Mouse (Mus musculus): ENCODE measurements at regions not wholly inside any gene's neighbourhood (a gene's known extent, or its start where the extent isn't known, plus 50 kb on each side); places are given as distances from the start of the nearest gene placed in this dataset.

DNA sequence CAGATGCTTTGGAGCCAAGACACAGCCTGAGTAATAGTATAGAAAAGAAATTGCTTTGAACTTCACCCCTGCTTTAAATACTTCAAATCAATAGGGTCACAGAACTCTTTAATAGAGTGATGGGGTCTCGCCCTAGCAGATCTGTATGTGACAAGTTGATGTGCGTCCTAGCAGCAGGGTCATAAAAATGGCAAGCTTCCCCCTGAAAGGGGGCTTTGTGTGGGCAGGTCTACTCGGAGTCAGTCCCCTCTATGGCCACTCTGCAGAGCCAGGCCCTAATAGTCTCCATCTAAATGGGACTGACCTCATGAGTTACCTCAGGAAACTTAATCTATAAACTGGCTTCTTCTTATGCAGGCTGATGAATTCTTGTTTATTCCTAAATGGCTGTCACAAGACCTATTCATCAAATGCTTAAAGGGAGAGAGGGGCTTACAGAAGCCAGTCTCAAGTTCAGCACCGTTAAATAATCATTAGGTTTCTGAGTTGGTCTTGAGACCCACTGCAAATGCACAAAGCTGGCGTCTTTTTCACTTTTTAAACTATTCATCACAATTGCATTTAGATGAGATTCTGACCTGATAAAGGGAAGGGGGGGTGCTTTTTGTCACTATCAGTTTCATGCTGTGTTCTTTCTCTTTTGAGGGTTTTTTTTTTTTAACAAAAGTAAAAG is 457.0 kb upstream of the Fam92a start:
- no peak for DNase-seq (ENCODE audit: extremely low read depth, insufficient read length, low spot score)

DNA sequence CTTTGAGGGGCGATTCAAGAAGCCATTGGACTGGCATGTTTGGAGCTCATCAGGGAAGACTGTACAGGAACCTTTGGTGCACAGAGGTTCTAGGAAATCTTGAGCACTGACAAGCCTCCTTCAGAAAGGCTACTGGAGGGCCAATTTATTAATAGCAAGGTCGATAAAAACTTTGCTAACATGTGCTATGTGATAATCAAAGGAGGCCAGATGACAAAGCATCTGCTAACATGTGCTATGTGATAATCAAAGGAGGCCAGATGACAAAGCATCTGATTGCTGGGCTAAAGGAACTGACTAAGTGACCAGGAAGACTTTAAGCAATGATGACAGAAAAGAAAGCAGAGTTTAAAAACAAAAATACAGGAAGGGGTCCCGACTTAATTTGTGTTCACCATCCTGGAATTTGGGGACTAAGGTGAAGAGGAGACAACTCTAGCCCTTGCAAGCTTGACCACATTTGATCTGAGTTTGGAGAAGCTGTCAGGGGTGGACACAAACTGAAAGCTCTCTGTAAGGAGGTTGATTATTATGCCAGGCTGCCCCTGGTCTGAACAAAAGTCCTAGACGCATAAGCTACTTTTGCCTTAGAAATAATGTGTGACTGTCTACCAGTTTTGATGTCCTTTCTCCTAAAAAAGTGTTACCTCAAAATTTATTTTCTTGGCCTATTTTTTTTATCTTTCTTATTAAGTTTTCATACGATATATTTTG is 455.5 kb upstream of the Fam92a start:
- DNase-seq (ENCODE audit: extremely low read depth, insufficient read length, low spot score): no peak

DNA sequence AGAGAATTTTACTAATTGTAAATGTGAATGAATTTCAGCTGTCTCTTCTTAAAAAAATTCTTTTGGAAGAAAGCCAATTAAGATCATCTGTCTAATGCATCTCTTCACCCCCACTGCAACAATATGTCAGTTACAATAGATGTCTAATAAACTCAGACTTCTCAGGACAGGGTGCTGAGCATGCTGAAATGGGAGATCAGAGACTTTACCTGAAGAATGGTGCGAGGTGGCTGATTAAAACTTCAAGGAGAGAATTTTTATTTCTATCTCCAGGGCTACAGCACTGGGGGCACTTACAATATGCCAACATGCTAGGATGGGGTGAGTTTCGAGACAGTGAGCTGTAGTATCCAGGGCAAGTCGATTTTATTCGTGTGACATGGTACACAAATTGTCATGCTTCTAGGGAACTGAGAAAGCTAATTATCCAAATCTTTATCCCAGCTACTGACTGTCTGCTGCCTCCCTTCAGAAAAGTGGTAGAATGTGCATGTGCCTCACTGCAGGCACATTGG is 449.0 kb upstream of the Fam92a start:
- DNase-seq (ENCODE audit: extremely low read depth, insufficient read length, low spot score): no peak

DNA sequence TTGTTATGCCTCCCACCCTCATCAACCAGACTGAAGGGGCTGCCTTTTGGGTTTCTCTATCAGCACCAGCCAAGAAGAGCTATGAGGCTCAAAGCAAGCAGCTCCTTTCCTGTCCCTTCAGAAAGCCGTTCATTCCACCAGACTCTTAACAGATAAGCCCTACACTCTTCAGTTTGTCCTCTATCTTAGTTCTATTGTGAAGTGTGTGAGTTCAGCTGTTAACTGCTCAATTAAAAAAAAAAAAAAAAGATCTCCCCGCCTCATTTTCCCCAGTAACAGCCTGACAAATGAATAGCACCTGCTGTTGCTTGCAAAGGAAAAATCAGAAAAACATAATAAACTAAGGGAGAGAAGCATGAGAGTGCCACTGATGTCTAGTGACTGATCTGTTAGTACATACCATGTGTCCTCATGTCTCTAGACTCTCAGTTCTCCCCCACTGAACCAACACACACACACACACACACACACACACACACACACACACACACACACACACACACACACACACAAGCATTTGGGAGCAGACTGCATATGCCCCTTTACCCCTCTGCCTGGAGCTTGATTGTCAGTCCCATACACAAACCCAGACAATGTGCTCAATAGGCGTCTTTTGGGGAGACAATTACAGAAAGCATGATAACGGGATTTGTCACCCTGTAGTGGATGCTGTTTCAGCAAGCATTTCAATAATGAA is 448.4 kb upstream of the Fam92a start:
- DNase-seq (ENCODE audit: extremely low read depth, insufficient read length, low spot score): no peak

- DNase-seq (ENCODE audit: extremely low read depth, insufficient read length, low spot score): no peak
These were observed 444.9 kb upstream of the Fam92a start for GRCm38 (mm10) chr4:12616665-12617064.

- no peak for DNase-seq (ENCODE audit: extremely low read depth, insufficient read length, low spot score)
These were observed 439.7 kb upstream of the Fam92a start for GRCm38 (mm10) chr4:12611511-12611910.

- DNase-seq (ENCODE audit: extremely low read depth, insufficient read length, low spot score): no peak
These were observed 429.5 kb upstream of the Fam92a start for GRCm38 (mm10) chr4:12601165-12601919.

- DNase-seq (ENCODE audit: extremely low read depth, insufficient read length, low spot score): no peak
These were observed 424.1 kb upstream of the Fam92a start for GRCm38 (mm10) chr4:12595801-12596515.

DNA sequence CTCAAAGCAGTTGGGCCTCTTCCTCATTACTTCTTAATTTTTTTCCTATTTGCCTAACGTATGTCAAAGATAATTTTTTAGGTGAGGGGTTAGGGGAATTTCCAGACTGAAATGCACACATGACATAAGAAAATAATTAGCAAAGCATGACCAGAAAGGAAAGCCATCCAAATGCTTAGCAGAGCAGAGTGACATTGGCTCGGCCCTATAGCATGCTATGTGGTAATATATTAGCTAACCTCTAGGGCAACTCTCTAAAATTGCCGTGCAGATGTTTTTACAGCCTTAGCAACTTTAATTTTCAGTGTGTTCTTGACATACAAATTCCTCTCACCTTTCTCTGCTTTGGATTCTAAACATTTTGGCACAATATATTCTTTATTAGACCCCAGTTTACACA is 421.2 kb upstream of the Fam92a start:
- DNase-seq (ENCODE audit: extremely low read depth, insufficient read length, low spot score): no peak

DNA sequence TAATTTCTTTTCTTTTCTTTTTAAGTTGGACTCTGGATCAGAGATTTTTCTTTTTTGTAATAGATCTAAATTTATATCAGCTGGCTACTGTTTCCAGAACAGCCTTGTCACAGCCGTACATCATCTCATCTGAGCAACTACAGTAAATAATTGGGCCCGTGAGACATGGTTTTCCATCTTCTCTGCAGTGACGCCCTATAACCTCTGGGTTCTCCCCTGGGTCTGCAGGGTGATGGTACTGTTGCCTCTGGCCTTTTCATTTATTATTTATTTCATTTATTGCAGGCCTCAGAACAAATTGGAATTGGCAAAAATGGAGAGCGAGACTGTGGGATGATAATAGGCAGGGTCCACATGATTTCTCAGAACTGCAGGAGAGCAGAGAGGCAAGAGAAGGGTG is 406.3 kb upstream of the Fam92a start:
- no peak for DNase-seq (ENCODE audit: extremely low read depth, insufficient read length, low spot score)

- DNase-seq (ENCODE audit: extremely low read depth, insufficient read length, low spot score): no peak
These were observed 400.1 kb upstream of the Fam92a start for GRCm38 (mm10) chr4:12571881-12572280.

DNA sequence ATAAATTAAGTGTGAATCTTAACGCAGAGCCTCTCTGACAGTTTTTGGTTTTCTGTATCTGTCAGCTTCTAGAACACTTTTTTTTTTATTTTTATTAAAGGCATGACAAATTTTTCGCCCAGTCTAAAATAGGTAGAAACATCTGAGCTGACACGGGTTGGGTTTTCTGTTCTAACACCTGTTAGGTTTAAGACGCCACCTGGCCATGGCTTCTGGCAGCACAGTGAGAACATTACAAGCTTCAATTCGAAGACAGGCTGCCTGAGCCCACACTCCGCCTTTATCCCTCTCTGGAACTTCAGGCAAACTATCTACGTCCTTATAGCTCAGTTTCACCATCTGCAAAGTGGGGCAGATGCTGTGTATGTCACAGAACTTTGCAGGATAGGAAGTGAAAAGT is 398.9 kb upstream of the Fam92a start:
- DNase-seq (ENCODE audit: extremely low read depth, insufficient read length, low spot score): no peak

DNA sequence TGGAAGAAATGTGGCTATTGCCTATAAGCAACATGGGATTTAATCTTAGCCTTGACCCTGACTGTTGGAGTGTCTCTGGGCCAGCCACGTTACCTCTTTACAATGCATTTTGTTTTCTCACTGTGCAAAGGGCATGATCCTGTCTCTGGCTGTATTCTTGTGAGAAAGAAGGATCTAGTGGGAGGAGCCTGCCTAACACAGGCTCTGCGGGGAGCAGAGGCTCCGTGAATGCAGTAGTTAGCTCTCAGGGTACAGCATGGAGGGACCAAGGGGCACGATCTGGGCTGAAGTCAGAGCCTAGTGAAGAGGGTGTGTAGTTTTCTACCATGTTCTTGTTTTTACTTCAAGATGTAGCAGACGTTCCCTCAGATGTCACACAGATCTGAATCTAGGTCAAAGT is 395.8 kb upstream of the Fam92a start:
- DNase-seq (ENCODE audit: extremely low read depth, insufficient read length, low spot score): no peak

DNA sequence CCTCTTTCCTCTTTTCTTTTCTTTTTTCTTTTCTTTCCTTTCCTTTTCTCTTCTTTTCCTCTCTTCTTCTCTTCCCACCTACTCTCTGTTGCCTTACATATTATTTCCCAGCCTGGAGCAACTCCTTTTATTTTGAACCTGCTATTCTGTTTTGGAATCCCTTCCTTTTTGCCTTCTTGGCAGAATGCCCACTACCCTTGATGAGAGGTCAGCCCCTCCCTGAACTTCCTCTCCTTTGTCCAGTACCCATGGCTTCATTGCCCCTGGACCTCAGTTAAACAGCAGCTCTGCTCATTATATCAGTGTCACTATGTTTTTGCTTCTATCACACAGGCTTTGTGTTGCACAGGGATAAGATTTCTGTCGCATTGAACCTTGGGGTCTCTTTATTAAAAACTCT is 391.2 kb upstream of the Fam92a start:
- no peak for DNase-seq (ENCODE audit: extremely low read depth, insufficient read length, low spot score)

DNA sequence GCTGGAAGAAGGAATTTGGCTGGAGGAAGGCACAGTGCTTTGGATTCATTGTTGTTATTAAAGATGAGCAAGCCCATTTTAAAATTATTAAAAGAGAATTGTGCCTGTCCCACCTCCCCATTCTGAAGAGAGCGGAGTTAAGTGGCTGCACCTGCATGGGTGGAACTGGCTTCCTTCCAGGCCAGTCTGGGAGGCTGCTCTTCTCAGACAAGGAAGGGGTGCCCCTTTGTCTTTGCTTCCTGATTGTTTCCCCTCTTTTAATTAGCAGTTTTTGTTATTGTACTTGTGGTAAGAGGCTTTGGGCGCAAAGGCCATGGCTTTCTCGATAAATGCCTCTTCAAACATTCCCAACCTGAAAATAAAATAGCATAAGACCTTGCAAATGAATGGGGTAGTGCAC is 388.7 kb upstream of the Fam92a start:
- DNase-seq (ENCODE audit: extremely low read depth, insufficient read length, low spot score): no peak

- no peak for DNase-seq (ENCODE audit: extremely low read depth, insufficient read length, low spot score)
These were observed 388.2 kb upstream of the Fam92a start for GRCm38 (mm10) chr4:12560015-12560414.

DNA sequence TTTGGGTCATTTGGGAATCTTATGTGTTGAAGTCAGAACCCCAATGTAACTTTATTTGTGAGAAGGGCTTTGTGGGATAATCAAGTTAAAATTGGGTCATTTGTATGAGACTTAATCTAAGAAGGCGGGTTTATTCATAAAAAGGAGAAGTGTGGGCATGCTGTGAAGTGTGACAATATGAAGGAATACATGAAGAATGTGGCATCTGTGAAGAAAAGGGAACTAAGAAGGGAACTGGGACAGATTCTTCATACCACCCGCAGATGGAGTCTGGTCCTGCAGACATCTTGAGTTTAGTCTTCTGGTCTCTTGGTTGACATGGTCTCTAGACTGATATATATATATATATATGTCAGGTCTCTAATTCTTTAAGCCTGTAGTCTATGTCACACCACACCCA is 385.3 kb upstream of the Fam92a start:
- no peak for DNase-seq (ENCODE audit: extremely low read depth, insufficient read length, low spot score)

- DNase-seq (ENCODE audit: extremely low read depth, insufficient read length, low spot score): no peak
These were observed 377.4 kb upstream of the Fam92a start for GRCm38 (mm10) chr4:12549265-12549664.

- DNase-seq (ENCODE audit: extremely low read depth, insufficient read length, low spot score): no peak
These were observed 372.1 kb upstream of the Fam92a start for GRCm38 (mm10) chr4:12543906-12544305.

DNA sequence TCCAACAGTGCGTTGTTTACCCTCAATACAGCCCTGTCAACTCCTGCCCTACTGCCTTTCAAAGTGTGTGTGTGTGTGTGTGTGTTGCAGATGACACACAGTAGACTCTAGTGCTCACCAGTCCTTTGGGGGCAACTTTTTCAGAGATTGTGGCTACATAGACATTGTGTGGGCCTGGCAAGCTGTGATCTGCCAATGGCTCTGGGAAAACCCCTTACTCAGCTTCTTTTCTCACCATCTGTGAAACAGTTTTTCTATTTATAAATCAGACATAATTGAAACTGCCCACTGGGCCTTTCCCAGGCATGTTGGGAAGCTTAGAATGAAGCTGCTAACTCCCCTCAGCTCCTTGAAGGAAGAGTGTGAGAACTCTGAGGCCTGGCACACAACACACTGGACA is 369.7 kb upstream of the Fam92a start:
- no peak for DNase-seq (ENCODE audit: extremely low read depth, insufficient read length, low spot score)
